Comparison of ENCODE assay signal across 26 mouse cellular contexts in genomic region chr10:65216226-65216625, GRCm38 (mm10).
"Had no signal": no experiment of that assay in that cellular context is flagged by ENCODE, and none has a peak within 500 bp of the region (broad histone marks: within the 10 kb centered on the region; RNA-seq: fewer than 3 reads in every experiment).

No protein-coding gene starts in this region.

- H3K4me3 ChIP-seq: embryonic facial prominence, embryonic 10.5 days; embryonic facial prominence, embryonic 12.5 days; embryonic facial prominence, embryonic 13.5 days; embryonic facial prominence, embryonic 15.5 days; erythroblast, embryonic 14.5 days; forebrain, embryonic 10.5 days; forebrain, embryonic 12.5 days; forebrain, embryonic 13.5 days; forebrain, embryonic 15.5 days; gastrocnemius, adult 2 months; heart, adult 2 months; heart, embryonic 10.5 days had no signal

- H3K9ac ChIP-seq: embryonic facial prominence, embryonic 12.5 days; embryonic facial prominence, embryonic 13.5 days; embryonic facial prominence, embryonic 15.5 days; forebrain, embryonic 12.5 days; forebrain, embryonic 13.5 days; forebrain, embryonic 15.5 days; forebrain, postnatal 0 days had no signal

- H3K27ac ChIP-seq: embryonic facial prominence, embryonic 10.5 days; embryonic facial prominence, embryonic 12.5 days; embryonic facial prominence, embryonic 13.5 days; embryonic facial prominence, embryonic 15.5 days; forebrain, embryonic 10.5 days; forebrain, embryonic 12.5 days; forebrain, embryonic 13.5 days; forebrain, embryonic 15.5 days; gastrocnemius, adult 2 months; heart, adult 2 months; heart, embryonic 10.5 days had no signal

- H3K4me1 ChIP-seq: embryonic facial prominence, embryonic 10.5 days; embryonic facial prominence, embryonic 12.5 days; embryonic facial prominence, embryonic 13.5 days; embryonic facial prominence, embryonic 15.5 days; forebrain, embryonic 10.5 days; forebrain, embryonic 12.5 days; forebrain, embryonic 13.5 days; forebrain, embryonic 15.5 days; heart, embryonic 10.5 days had no signal

- H3K9me3 ChIP-seq: embryonic facial prominence, embryonic 10.5 days; embryonic facial prominence, embryonic 12.5 days; embryonic facial prominence, embryonic 13.5 days; embryonic facial prominence, embryonic 15.5 days; forebrain, embryonic 10.5 days; forebrain, embryonic 12.5 days; forebrain, embryonic 13.5 days; forebrain, embryonic 15.5 days; heart, embryonic 10.5 days had no signal

- ATAC-seq: forebrain, embryonic 13.5 days; forebrain, embryonic 14.5 days; forebrain, embryonic 15.5 days; forebrain, embryonic 16.5 days; forebrain, postnatal 0 days had no signal

- H3K36me3 ChIP-seq: embryonic facial prominence, embryonic 10.5 days; embryonic facial prominence, embryonic 12.5 days; embryonic facial prominence, embryonic 13.5 days; embryonic facial prominence, embryonic 15.5 days; forebrain, embryonic 10.5 days; forebrain, embryonic 12.5 days; forebrain, embryonic 15.5 days; heart, embryonic 10.5 days had no signal

- H3K27me3 ChIP-seq: embryonic facial prominence, embryonic 12.5 days; embryonic facial prominence, embryonic 13.5 days; embryonic facial prominence, embryonic 15.5 days; forebrain, embryonic 12.5 days; forebrain, embryonic 13.5 days; forebrain, embryonic 15.5 days had no signal

- H3K4me2 ChIP-seq: embryonic facial prominence, embryonic 12.5 days; embryonic facial prominence, embryonic 13.5 days; embryonic facial prominence, embryonic 15.5 days; forebrain, embryonic 12.5 days; forebrain, embryonic 13.5 days; forebrain, embryonic 15.5 days had no signal

- DNase-seq: cerebellum, adult 9-11 months; cerebellum, postnatal 10 days; cerebellum, postnatal 25 days; cerebellum, postnatal 36 days; embryo, embryonic 11 days; forebrain, postnatal 0 days; gastrocnemius, adult 2 months; gastrocnemius, postnatal 10 days; gastrocnemius, postnatal 14 days; gastrocnemius, postnatal 25 days; gastrocnemius, postnatal 36 days; heart, adult 11 months; heart, adult 18-20 months; heart, adult 2 months had no signal
